Mouse (Mus musculus) liver, adult 2 months (tissue): Measurements from ENCODE around the gene Depdc1b.

ENCODE experiments used
- CTCF ChIP-seq: fragments of 200-500 bp; IDR thresholded peaks from 2 replicates; pipeline ENCODE4 v1.5.1; 2011; ENCODE audit warnings: low read depth, low read length, control low read depth
- POLR2A ChIP-seq: fragments of 200-500 bp; IDR thresholded peaks from 2 replicates; pipeline ENCODE4 v1.6.1; 2011; ENCODE audit warnings: low read length, control low read depth; ENCODE audit not compliant: insufficient read depth; ENCODE audit errors: extremely low read depth

GRCm38 (mm10) chr13:108345756-108346155, 29.6 kb downstream of the Depdc1b start:
- TF ChIP-seq CTCF (no peak), POLR2A (no peak)
